Mouse (Mus musculus) megakaryocyte, embryonic 14.5 days (primary cell): ENCODE results near the gene Pex1.

Experiments
- FLI1 ChIP-seq: IDR thresholded peaks from 2 replicates; pipeline ENCODE4 v1.6.1; 2012; ENCODE audit warnings: low read length, inconsistent platforms, mixed read lengths
- GATA1 ChIP-seq: IDR thresholded peaks from 3 replicates; pipeline ENCODE4 v1.6.1; 2012; ENCODE audit warnings: mixed read lengths, low read length, inconsistent platforms, borderline replicate concordance

GRCm38 (mm10) chr5:3571266-3571665 is 24.6 kb upstream of the Pex1 start, which contains the start of gene 1700109H08Rik:
- TF ChIP-seq GATA1 (no peak), FLI1 (no peak)
